Mouse (Mus musculus) neural tube, embryonic 11.5 days (tissue): Measurements from ENCODE around the gene Nop2. TPM values are rescaled to one million over a fixed set of nuclear protein-coding genes. Genes with fewer than 3 reads are reported as not detected.
A peak's percentile ranks its signal among the peaks of the same experiment; 100 is the strongest.

Experiments
- ATAC-seq: fragments of 200-750 bp; cut with Nextera tagmentation; 2 replicates; pipeline ENCODE4 v1.8.0; 2017; ENCODE audit warnings: moderate number of reproducible peaks, mild to moderate bottlenecking, moderate TSS enrichment, moderate library complexity; ENCODE audit not compliant: insufficient read depth, low FRiP score, low TSS enrichment
- DNase-seq: peaks from one replicate; pipeline ENCODE4 v3.0.0-alpha.2; 2015; ENCODE audit warnings: low spot score
- H3K27ac ChIP-seq: fragments of 300-500 bp; sonication (generic); 2 replicates; pipeline ENCODE4 v1.5.1; 2014; ENCODE audit warnings: low read depth, mild to moderate bottlenecking, low read length
- H3K27me3 ChIP-seq: fragments of 300-500 bp; sonication (generic); 2 replicates; pipeline ENCODE4 v1.6.1; 2014; ENCODE audit warnings: mild to moderate bottlenecking, low read length, mixed read lengths; ENCODE audit not compliant: control insufficient read depth, insufficient read depth
- H3K36me3 ChIP-seq: fragments of 300-500 bp; sonication (generic); 2 replicates; pipeline ENCODE4 v1.6.1; 2014; ENCODE audit warnings: mild to moderate bottlenecking, low read length, moderate library complexity, mixed read lengths; ENCODE audit not compliant: control insufficient read depth, insufficient read depth
- H3K4me1 ChIP-seq: fragments of 300-500 bp; sonication (generic); 2 replicates; pipeline ENCODE4 v1.6.1; 2014; ENCODE audit warnings: low read length, mixed read lengths; ENCODE audit not compliant: control insufficient read depth, insufficient read depth
- H3K4me2 ChIP-seq: fragments of 300-500 bp; sonication (generic); 2 replicates; pipeline ENCODE4 v1.6.1; 2014; ENCODE audit warnings: low read depth, mild to moderate bottlenecking, moderate library complexity
- H3K4me3 ChIP-seq: fragments of 300-500 bp; sonication (generic); 2 replicates; pipeline ENCODE4 v1.5.1; 2014; ENCODE audit warnings: low read depth, low read length
- H3K9ac ChIP-seq: fragments of 300-500 bp; sonication (generic); 2 replicates; pipeline ENCODE4 v1.6.1; 2014; ENCODE audit warnings: mild to moderate bottlenecking, low read length
- H3K9me3 ChIP-seq: fragments of 300-500 bp; sonication (generic); 2 replicates; pipeline ENCODE4 v1.6.1; 2016; ENCODE audit warnings: low read length; ENCODE audit not compliant: control insufficient read depth
- WGBS: fragments of 180-500 bp; shearing (Covaris S2); extraction: QIAGEN DNeasy Blood & Tissue Kit; methylation state at CpG from one replicate; pipeline ENCODE4 v1.1.7; 2014; 5-methylcytosine and 5-hydroxymethylcytosine counted together
- polyA plus RNA-seq: library from polyadenylated mRNA; unstranded; fragments of >200 nt; fragmentation: Nextera tagmentation; extraction: Ambion mirVana; gene quantifications from 2 replicates; pipeline ENCODE4 v1.2.1, GENCODE M21; 2014

Nop2 gene
- polyA plus RNA-seq, 1 experiment from 2014 or later, result 63.4 TPM

DNA sequence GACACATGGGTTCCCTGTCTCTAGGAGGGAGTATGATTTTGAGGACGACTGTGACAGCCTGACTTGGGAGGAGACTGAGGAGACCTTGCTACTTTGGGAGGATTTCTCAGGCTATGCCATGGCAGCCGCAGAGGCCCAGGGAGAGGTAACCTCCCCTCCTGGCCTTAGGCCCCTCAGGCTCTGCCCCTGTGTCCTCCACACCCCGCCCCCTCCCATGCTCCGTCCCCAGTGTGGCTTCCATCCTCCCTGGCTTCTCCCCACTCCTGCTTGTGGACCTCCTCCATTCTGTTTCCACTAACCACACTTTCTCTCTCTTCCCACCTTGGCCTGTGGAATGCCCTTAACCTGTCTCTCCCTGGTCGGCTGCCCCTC lies 21.3 kb downstream of the Nop2 start:
- H3K27ac ChIP-seq, result no peak overlapping the region

GRCm38 (mm10) chr6:125153682-125154081 lies 22.0 kb downstream of the Nop2 start:
- no peaks in the 10 kb centered on the region for H3K9me3 ChIP-seq
- WGBS, result 95% methylated on average over 4 of the region's 4 CpGs
- H3K36me3 ChIP-seq, result peaks cover 10% of the 10 kb centered on the region
- no peak overlapping the region for H3K27ac ChIP-seq
- DNase-seq (no peak), ATAC-seq (no peak)
- peaks cover 21% of the 10 kb centered on the region for H3K4me1 ChIP-seq
- no peak overlapping the region for H3K9ac ChIP-seq
- no peak overlapping the region for H3K4me3 ChIP-seq
- H3K27me3 ChIP-seq, result no peaks in the 10 kb centered on the region
- H3K4me2 ChIP-seq, result no peak overlapping the region

More for the DNA sequence above, 21.3 kb downstream of the Nop2 start:
- no peak for ATAC-seq
- Histone ChIP-seq H3K4me3 (no peak overlapping the region), H3K9me3 (no peaks in the 10 kb centered on the region), H3K4me2 (no peak overlapping the region), H3K27me3 (no peaks in the 10 kb centered on the region), H3K9ac (no peak overlapping the region), H3K36me3 (peaks cover 9% of the 10 kb centered on the region), H3K4me1 (peaks cover 24% of the 10 kb centered on the region)
- 84% methylated on average over 5 of the region's 5 CpGs for WGBS
- DNase-seq, result no peak

DNA sequence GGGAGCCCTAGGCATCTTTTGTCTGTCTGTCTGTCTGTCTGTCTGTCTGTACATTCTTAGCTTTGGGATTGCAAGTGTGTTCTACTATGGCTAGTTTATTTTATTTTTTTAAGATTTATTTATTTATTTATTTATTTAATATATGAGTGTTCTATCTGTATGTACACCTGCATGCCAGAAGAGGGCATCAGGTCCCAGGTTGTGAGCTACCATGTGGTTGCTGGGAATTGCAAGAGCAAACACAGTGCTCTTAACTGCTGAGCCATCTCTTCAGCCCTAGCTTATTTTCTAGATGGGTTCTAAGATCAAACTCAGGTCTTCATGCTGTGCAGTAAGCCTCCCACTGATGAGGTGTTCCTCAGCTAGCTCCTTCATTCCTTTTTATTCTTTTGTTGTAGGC lies 22.8 kb downstream of the Nop2 start:
- peaks cover 15% of the 10 kb centered on the region for H3K36me3 ChIP-seq
- no peak for DNase-seq
- H3K9me3 ChIP-seq, result no peaks in the 10 kb centered on the region
- H3K4me2 ChIP-seq, result no peak overlapping the region
- no peak for ATAC-seq
- H3K4me1 ChIP-seq, result peaks cover 16% of the 10 kb centered on the region
- no peaks in the 10 kb centered on the region for H3K27me3 ChIP-seq
- no peak overlapping the region for H3K9ac ChIP-seq
- H3K27ac ChIP-seq, result no peak overlapping the region
- no peak overlapping the region for H3K4me3 ChIP-seq

GRCm38 (mm10) chr6:125155262-125155661 lies 23.6 kb downstream of the Nop2 start:
- Histone ChIP-seq H3K4me2 (no peak overlapping the region), H3K36me3 (peaks cover 17% of the 10 kb centered on the region), H3K9ac (no peak overlapping the region), H3K9me3 (no peaks in the 10 kb centered on the region), H3K27ac (no peak overlapping the region), H3K4me3 (no peak overlapping the region), H3K27me3 (no peaks in the 10 kb centered on the region), H3K4me1 (peaks cover 16% of the 10 kb centered on the region)
- DNase-seq, result no peak
- WGBS, result 91% methylated on average over 8 of the region's 8 CpGs
- ATAC-seq, result no peak

- H3K9me3 ChIP-seq, result no peaks in the 10 kb centered on the region
- H3K4me1 ChIP-seq, result peaks cover 16% of the 10 kb centered on the region
- no peak overlapping the region for H3K4me3 ChIP-seq
- H3K9ac ChIP-seq, result no peak overlapping the region
- H3K27me3 ChIP-seq, result no peaks in the 10 kb centered on the region
- H3K4me2 ChIP-seq, result no peak overlapping the region
- WGBS, result 87% methylated on average over 3 of the region's 3 CpGs
- peaks cover 17% of the 10 kb centered on the region for H3K36me3 ChIP-seq
- DNase-seq (no peak), ATAC-seq (peak; percentile 1; the same call in 1 of the 2 replicates)
- no peak overlapping the region; the same call in 1 of the 2 replicates for H3K27ac ChIP-seq
These were observed 24.8 kb downstream of the Nop2 start for GRCm38 (mm10) chr6:125156491-125156890.

- Histone ChIP-seq H3K27me3 (no peaks in the 10 kb centered on the region), H3K4me2 (no peak overlapping the region), H3K9ac (peak overlapping the region; percentile 35; the same call in 1 of the 2 replicates), H3K36me3 (peaks cover 16% of the 10 kb centered on the region), H3K27ac (peak overlapping the region; percentile 79), H3K4me3 (no peak overlapping the region), H3K9me3 (no peaks in the 10 kb centered on the region), H3K4me1 (peaks cover 16% of the 10 kb centered on the region)
- DNase-seq, result peak; percentile 67
- peak; percentile 24 for ATAC-seq
- WGBS, result 30% methylated on average over 7 of the region's 7 CpGs
These were observed 25.4 kb downstream of the Nop2 start for GRCm38 (mm10) chr6:125156903-125157614.

GRCm38 (mm10) chr6:125158944-125159492 lies 27.3 kb downstream of the Nop2 start:
- WGBS, result 87% methylated on average over 15 of the region's 15 CpGs
- Histone ChIP-seq H3K36me3 (peaks cover 18% of the 10 kb centered on the region), H3K4me3 (no peak overlapping the region), H3K9ac (no peak overlapping the region), H3K4me2 (no peak overlapping the region), H3K27me3 (no peaks in the 10 kb centered on the region), H3K9me3 (no peaks in the 10 kb centered on the region), H3K27ac (no peak overlapping the region), H3K4me1 (peaks cover 24% of the 10 kb centered on the region)
- DNase-seq (no peak), ATAC-seq (no peak)

DNA sequence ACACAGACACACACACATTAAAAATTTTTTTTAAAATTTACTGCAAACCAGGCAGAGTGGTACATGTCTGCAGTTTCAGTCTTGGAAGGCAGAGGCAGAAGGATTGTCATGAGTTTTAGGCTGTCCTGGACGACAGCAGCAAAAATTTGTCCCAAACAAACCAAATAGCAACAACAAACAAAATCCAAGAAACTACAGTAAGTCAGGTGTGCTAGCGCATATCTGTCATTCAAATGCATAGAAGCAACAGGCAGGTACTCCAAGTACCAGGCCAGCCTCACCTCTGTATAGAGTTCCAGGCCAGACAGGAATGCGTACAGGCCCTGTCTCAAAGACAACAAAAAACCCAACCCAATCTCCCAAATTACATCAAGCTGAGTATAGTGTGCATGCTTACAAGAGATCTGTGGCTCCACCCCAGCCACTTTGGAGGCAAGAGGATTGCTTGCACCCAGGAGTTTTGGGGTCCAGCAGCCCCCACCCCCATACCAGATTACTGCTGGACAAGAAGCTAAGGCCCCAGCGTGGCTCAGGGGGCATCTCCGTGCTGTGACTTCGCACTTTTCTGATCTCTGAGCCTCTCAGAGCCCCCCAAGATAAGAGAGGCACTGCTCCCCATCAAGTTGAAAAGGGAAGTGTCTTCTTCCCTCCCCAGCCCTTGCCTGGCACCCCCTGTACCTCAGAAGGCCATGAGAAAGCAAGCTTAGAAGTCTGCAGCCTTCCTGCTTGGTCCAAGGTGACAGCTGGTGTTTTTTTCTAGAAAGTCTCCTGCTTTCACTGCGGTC lies 28.3 kb downstream of the Nop2 start:
- Histone ChIP-seq H3K4me3 (no peak overlapping the region), H3K9me3 (no peaks in the 10 kb centered on the region), H3K36me3 (peaks cover 18% of the 10 kb centered on the region), H3K4me1 (peaks cover 27% of the 10 kb centered on the region), H3K4me2 (no peak overlapping the region), H3K9ac (no peak overlapping the region), H3K27me3 (no peaks in the 10 kb centered on the region), H3K27ac (no peak overlapping the region)
- DNase-seq (no peak), ATAC-seq (no peak)
- 88% methylated on average over 7 of the region's 7 CpGs for WGBS
